Mouse (Mus musculus) adrenal gland, postnatal 10 days (tissue): ENCODE data around the gene Sh3gl3. TPM values are rescaled to one million over a fixed set of nuclear protein-coding genes. Genes with fewer than 3 reads are reported as not detected.

Source experiments
- DNase-seq: peaks from one replicate; pipeline ENCODE4 v3.0.0; 2021; ENCODE audit warnings: mixed read lengths
- long read RNA-seq, 2 experiments: library from polyadenylated mRNA; stranded (forward); transcript quantifications; one replicate each; pipeline ENCODE4 v2.0.0; 2021
- total RNA-seq, 2 experiments: library from RNA; stranded (reverse); gene quantifications; 2 replicates each; pipeline ENCODE4 v1.2.3; 2021

Sh3gl3 gene
- total RNA-seq = 10 to 100 TPM in 1 of 2 experiments, 1 to 10 TPM in 1; 9.1 to 10.2 TPM
- long read RNA-seq, experiment 1, transcript Sh3gl3-201 (9 exons, 1,647 nt) = major isoform, 12 of 22 reads
- long read RNA-seq, experiment 1, transcript Sh3gl3-203 (9 exons, 1,486 nt) = minor isoform, 8 of 22 reads
- long read RNA-seq, experiment 1, partial matches to known transcripts = 0 of 22 reads
- long read RNA-seq, experiment 1, other reads (novel, unspliced or antisense) = 2 of 22 reads
- long read RNA-seq, experiment 2, transcript Sh3gl3-201 (9 exons, 1,647 nt) = major isoform, 9 of 14 reads
- long read RNA-seq, experiment 2, partial matches to known transcripts = 0 of 14 reads
- long read RNA-seq, experiment 2, other reads (novel, unspliced or antisense) = 2 of 14 reads

DNA sequence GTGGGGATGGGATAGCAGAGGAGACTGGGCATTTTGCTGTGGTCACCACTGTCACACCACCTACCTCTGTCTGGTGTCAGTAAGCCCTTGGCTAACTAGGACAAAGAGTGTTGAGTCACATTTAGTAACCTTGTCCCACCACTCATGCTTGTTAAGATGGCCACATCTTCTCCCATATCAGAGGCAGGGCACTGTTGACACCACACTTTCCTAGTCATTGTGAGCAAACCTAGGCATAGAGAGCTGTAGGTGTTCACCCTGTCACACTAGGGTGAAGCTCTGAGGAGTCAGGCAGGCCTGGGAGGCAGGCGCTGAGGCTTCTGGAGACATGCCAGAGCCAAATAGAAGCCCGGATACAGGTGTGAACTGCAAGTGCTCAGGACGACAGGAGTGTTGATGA, at the start of gene Sh3gl3:
Gene Sh3gl3 (plus strand): TSS at position 301 of the 400 bp plus-strand sequence.
- no peak for DNase-seq

- DNase-seq = no peak
These were observed 35.4 kb upstream of the Sh3gl3 start for GRCm38 (mm10) chr7:82138196-82138595.

GRCm38 (mm10) chr7:82147151-82147550, 26.5 kb upstream of the Sh3gl3 start:
- DNase-seq = no peak

DNA sequence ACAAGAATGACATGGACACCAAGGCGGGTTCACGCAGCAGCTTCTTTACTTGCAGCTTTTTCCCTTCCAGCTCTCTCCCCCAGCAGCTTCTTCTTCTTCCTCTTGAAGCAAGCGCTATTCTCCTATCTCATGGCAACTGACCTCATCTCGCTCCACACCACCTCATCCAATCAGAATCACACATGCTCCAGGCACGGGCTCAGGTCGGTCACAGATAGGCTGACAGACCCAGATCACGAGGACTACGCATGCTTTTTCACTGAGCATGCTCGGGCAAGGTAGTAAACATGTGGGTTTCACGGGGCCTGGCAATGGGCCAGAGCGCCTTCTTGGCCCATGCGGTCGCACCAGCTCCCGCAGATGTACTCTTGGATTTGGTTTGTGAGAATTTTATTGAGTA, 9.0 kb upstream of the Sh3gl3 start:
- DNase-seq = no peak

- peak; percentile 87 for DNase-seq
These were observed 1.1 kb downstream of the Sh3gl3 start for GRCm38 (mm10) chr7:82174571-82175326.

DNA sequence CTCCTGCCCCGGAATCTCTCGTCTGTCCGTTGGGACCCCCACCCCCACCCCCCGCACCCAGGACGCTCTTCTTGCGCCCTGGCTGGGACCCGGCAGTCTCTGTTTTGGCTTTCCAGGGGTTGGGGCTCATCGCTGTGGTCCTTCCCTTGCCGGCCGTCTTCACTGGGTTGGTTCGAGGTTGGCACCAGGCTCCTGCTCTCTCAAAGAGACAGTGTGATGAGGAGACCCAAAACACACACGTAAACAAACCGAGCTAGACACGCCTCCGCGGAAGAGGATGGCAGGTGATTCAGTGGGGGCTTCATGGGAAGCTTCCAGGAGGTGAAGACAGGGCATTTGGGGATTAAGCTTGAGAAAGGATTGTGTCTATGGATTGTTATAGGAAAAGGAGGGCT, 1.7 kb downstream of the Sh3gl3 start:
- DNase-seq = no peak

- no peak for DNase-seq
These were observed 2.6 kb downstream of the Sh3gl3 start for GRCm38 (mm10) chr7:82176192-82176591.

DNA sequence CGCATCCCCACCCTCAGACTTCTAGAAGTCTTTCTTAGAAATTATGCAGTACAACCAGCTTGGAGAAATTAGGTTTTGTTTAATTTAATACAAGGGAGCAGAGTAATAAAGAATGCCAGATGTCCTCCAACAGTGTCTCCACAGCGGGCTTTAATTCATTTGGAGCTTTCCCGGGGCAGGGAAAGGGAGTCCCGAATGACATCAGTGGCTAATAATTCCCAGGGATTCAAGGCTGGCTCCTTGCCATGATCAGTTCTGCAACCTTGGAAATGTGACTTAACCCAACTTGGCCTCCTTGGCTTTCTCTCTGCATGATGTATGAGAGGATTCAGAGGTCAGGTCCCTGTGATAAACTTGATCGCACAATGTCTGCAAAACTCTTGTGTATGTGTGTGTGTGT, 3.7 kb downstream of the Sh3gl3 start:
- DNase-seq = peak; percentile 57

DNA sequence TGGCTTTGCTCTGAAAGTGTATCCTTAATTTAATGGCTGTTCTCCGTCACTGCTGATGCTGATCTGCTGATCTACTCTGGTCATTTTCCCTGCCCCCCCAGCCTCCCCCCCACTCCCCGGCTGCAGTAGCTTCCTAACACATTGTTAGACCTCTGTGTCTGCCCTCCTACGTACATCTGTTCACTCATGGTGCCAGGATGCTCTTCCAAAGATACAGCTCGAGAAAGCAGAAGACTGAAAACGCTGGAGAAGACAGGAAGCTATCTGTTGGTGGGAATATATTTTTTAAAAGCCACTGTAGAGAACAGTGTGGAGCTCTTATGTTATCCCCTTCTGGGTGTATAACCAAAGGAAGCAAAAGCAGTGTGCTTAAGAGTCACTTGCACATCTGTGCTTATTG, 7.3 kb downstream of the Sh3gl3 start:
- no peak for DNase-seq

GRCm38 (mm10) chr7:82182781-82183180, 9.1 kb downstream of the Sh3gl3 start:
- DNase-seq = no peak

- DNase-seq = no peak
These were observed 18.0 kb downstream of the Sh3gl3 start for GRCm38 (mm10) chr7:82191604-82192003.

DNA sequence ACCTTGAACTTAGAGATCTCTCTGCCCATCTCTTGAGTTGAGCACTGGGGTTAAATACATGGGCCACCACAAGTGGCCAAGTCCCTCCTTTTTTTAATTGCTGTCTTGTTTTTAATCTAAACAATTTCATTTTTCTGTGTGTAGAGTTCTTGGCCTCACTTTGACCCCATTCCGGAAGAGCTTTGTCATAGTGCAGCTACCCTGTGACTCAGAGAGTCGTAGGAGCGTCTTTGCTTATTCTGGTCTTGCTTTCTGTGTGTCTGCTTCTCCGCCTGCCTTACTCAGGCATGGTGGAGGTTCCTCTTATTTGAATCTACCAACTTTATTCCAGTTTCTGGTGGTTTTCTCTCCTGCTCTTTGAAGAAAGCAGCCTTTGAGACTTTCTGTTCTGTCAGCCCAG, 18.9 kb downstream of the Sh3gl3 start:
- DNase-seq = no peak

DNA sequence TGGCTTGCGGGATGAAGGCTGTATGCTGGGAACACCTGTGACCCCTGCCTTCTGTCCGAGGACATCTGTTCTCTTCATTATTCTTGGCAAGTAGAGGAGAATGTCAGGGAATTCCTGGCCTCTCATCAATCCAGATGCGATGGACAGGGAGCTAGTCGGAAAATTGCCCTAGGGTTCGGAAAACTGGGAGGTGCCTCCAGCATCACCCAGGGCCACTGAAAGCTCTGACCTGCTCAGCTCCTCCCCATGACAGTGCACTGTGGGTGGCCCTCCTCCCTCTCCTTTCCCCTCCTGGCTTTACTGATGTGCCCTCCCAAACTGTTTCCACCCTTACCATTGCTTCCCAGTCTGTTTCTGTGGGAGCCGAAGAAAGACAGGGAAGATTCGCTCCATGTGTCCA, 29.5 kb downstream of the Sh3gl3 start:
- no peak for DNase-seq

- DNase-seq = peak; percentile 31
These were observed 30.6 kb downstream of the Sh3gl3 start for GRCm38 (mm10) chr7:82204014-82204784.

DNA sequence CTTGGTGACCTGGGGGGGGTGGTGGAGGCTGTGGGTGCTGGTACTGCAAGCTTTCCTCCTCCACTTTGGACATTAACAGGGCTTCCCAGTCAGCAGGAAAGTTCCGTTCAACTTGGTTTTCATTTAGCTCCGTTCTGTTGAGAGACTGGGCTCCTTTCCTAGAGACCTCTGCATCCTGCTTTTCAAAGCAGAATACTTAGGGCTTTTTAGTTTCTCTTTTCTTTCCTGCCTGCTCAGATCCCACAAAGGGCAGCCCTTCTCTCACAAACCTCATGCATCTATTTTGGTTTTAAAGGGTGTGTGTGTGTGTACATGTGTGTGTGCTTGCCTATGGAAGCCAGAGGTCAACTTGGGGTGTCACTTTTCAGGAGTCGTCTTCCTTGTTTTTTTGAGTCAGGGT, 31.3 kb downstream of the Sh3gl3 start:
- no peak for DNase-seq

DNA sequence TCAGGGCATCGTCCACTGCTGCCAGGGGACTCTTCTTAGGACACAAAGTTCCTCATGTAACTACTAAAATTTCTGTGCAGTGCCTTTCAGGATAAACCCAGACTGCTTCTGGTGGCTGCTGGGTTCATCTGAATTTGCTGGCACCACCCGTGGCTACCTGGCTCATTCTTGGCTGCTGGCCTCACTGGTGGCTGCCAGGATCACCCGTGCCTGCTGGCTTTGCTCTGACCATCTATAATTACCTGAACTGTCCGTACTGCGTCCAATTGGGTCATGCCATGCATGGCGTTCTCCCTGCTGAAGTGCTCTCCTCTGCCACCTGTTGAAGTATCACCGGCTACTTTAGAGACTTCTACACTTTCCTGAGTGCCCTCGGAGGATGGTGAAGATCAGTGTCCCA, 33.1 kb downstream of the Sh3gl3 start:
- no peak for DNase-seq

DNA sequence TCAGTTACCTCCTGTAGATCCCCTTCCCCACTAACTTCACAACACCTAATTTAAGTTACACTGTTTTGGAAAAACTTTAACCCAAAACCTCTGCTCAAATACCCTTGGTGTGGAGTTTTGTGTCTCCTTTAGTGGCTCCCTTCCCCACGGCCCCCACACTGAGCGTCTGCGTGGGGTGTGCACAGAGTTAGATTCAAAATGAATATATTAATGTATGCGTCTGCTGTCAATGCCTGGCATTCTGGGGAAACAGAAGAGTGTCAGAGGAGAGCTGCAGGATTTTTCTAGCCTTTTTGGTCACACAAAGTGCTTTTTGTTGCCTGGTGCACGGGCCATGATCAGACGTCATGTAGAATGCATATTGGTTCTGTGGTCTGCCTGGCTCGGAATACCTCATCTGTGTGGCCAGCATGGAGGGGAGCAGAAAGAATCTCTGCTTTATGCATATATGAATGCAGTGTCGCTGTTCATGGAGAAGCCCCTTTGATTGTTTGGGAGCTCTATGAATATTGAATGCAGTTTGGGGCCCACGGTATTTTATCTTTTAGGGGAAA, 47.8 kb downstream of the Sh3gl3 start:
- DNase-seq = no peak

GRCm38 (mm10) chr7:82223906-82224846, 50.5 kb downstream of the Sh3gl3 start:
- no peak for DNase-seq

- DNase-seq = no peak
These were observed 59.6 kb downstream of the Sh3gl3 start for GRCm38 (mm10) chr7:82233201-82233600.

GRCm38 (mm10) chr7:82234010-82234897, 60.6 kb downstream of the Sh3gl3 start:
- no peak for DNase-seq
